Comparison of ENCODE assay signal across 9 mouse cellular contexts in genomic region chr8:111056158-111056663, GRCm38 (mm10). TPM values are rescaled to one million over a fixed set of nuclear protein-coding genes. Genes with fewer than 3 reads are reported as not detected.
A peak's percentile ranks its signal among the peaks of the same experiment; 100 is the strongest.
DNase-seq lines count a peak whose midpoint lies in the region; ATAC-seq and TF ChIP-seq lines count a peak whose summit lies in the region.
"Had no signal": no experiment of that assay in that cellular context is flagged by ENCODE, and none has a peak within 500 bp of the region (broad histone marks: within the 10 kb centered on the region; RNA-seq: fewer than 3 reads in every experiment).

Gene Exosc6 (plus strand): TSS chr8:111056339.

- H3K4me1 ChIP-seq in brown adipose tissue, adult 24 weeks (ENCODE audit: control insufficient read depth, insufficient read depth, insufficient read length, low read length) = 0 out of 2 replicates have a peak, but pooled peaks cover 3% of the 10 kb centered on the region
- peaks cover 24% of the 10 kb centered on the region for H3K4me1 ChIP-seq in heart, embryonic 15.5 days (replicated peaks)
- peaks cover 17 to 24% of the 10 kb centered on the region in 2 experiments for H3K4me1 ChIP-seq in liver, embryonic 14.5 days (replicated peaks; ENCODE audit: control insufficient read depth in 2 of 2, insufficient read depth in 2 of 2, low read length in 1 of 2)
- H3K4me1 ChIP-seq in neural tube, embryonic 11.5 days (ENCODE audit: control insufficient read depth, insufficient read depth, low read length) = peaks cover 12% of the 10 kb centered on the region
- H3K4me1 ChIP-seq in stomach, postnatal 0 days (replicated peaks; ENCODE audit: control insufficient read depth, insufficient read depth) = peaks cover 4% of the 10 kb centered on the region; the same call in 1 of the 2 replicates

- H3K9me3 ChIP-seq in heart, embryonic 15.5 days (replicated peaks) = no peaks in the 10 kb centered on the region
- H3K9me3 ChIP-seq in liver, embryonic 14.5 days (ENCODE audit: control insufficient read depth, low read length) = no peaks in the 10 kb centered on the region
- H3K9me3 ChIP-seq in neural tube, embryonic 11.5 days (ENCODE audit: control insufficient read depth, low read length) = no peaks in the 10 kb centered on the region
- H3K9me3 ChIP-seq in stomach, postnatal 0 days (ENCODE audit: control insufficient read depth, low read length) = no peaks in the 10 kb centered on the region

- no peak for TF ChIP-seq EP300 in liver, embryonic 14.5 days (IDR thresholded peaks at IDR 0.05; ENCODE audit: low read depth)
- no peak for TF ChIP-seq EP300 in stomach, postnatal 0 days (optimal IDR thresholded peaks at IDR 0.05)

- DNase-seq in CD4-positive, CD25-positive, alpha-beta regulatory T cell, adult 2 months (ENCODE audit: low read depth, low spot score) = peak; percentile 97
- peak; percentile 74 for DNase-seq in fibroblast of lung, adult 2 months (ENCODE audit: low read depth)
- peak; percentile 91 to 96 for DNase-seq in kidney, postnatal 25 days
- peak; percentile 88 to 90 (median 90) for DNase-seq in liver, embryonic 14.5 days (ENCODE audit: low read depth in 3 of 3, low spot score in 3 of 3)
- peak; percentile 96 for DNase-seq in neural tube, embryonic 11.5 days (ENCODE audit: low spot score)
- DNase-seq in stomach, postnatal 0 days (ENCODE audit: low spot score) = peak; percentile 94

- H3K9ac ChIP-seq in heart, embryonic 15.5 days = peak within 1 kb of the TSS; percentile 74
- H3K9ac ChIP-seq in liver, embryonic 14.5 days (replicated peaks) = peak within 1 kb of the TSS; percentile 91
- peak within 1 kb of the TSS; percentile 89 for H3K9ac ChIP-seq in neural tube, embryonic 11.5 days (ENCODE audit: low read length)
- H3K9ac ChIP-seq in stomach, postnatal 0 days (ENCODE audit: low read length) = peak within 1 kb of the TSS; percentile 79

- TF ChIP-seq CTCF in liver, embryonic 14.5 days (IDR thresholded peaks at IDR 0.05; ENCODE audit: low read depth) = peak; percentile 98
- peak; percentile 98 for TF ChIP-seq CTCF in stomach, postnatal 0 days (IDR thresholded peaks at IDR 0.05; ENCODE audit: low read depth)

- WGBS in heart, embryonic 15.5 days = under 1% methylated on average over 68 of the region's 68 CpGs
- under 1% methylated on average over 68 of the region's 68 CpGs for WGBS in liver, embryonic 14.5 days (ENCODE audit: insufficient replicate concordance)
- under 1% methylated on average over 59 of the region's 68 CpGs for WGBS in neural tube, embryonic 11.5 days
- WGBS in stomach, postnatal 0 days = under 1% methylated on average over 59 of the region's 68 CpGs

- H3K27me3 ChIP-seq in heart, embryonic 15.5 days = no peaks in the 10 kb centered on the region
- no peaks in the 10 kb centered on the region for H3K27me3 ChIP-seq in liver, embryonic 14.5 days (ENCODE audit: control insufficient read depth, insufficient read depth, low read length)
- H3K27me3 ChIP-seq in neural tube, embryonic 11.5 days (ENCODE audit: control insufficient read depth, insufficient read depth, low read length) = no peaks in the 10 kb centered on the region
- H3K27me3 ChIP-seq in stomach, postnatal 0 days (ENCODE audit: control insufficient read depth, insufficient read depth, low read length) = no peaks in the 10 kb centered on the region

- H3K4me3 ChIP-seq in brown adipose tissue, adult 24 weeks (ENCODE audit: insufficient read depth, low read depth, low read length) = peak within 1 kb of the TSS; percentile 96
- H3K4me3 ChIP-seq in heart, embryonic 15.5 days = peak within 1 kb of the TSS; percentile 92
- H3K4me3 ChIP-seq in liver, embryonic 14.5 days (ENCODE audit: insufficient read depth in 1 of 2, low read depth in 2 of 2, low read length in 2 of 2) = peak within 1 kb of the TSS; percentile 78 to 98
- peak within 1 kb of the TSS; percentile 96 for H3K4me3 ChIP-seq in neural tube, embryonic 11.5 days (ENCODE audit: low read depth, low read length)
- peak within 1 kb of the TSS; percentile 93 for H3K4me3 ChIP-seq in stomach, postnatal 0 days (ENCODE audit: low read depth, low read length)

- peak; percentile 88 for ATAC-seq in heart, embryonic 15.5 days (replicated peaks; ENCODE audit: insufficient number of reproducible peaks, insufficient read depth, low FRiP score, low read depth)
- peak; percentile 92 for ATAC-seq in liver, embryonic 14.5 days (ENCODE audit: insufficient read depth)
- ATAC-seq in neural tube, embryonic 11.5 days (ENCODE audit: insufficient read depth, low FRiP score, low TSS enrichment) = peak; percentile 87
- ATAC-seq in stomach, postnatal 0 days (ENCODE audit: low FRiP score, low TSS enrichment) = peak; percentile 96

- H3K36me3 ChIP-seq in heart, embryonic 15.5 days = peaks cover 41% of the 10 kb centered on the region
- H3K36me3 ChIP-seq in liver, embryonic 14.5 days (replicated peaks; ENCODE audit: control insufficient read depth, insufficient read depth, low read depth) = peaks cover 50% of the 10 kb centered on the region
- peaks cover 36% of the 10 kb centered on the region for H3K36me3 ChIP-seq in neural tube, embryonic 11.5 days (ENCODE audit: control insufficient read depth, insufficient read depth, low read length)
- H3K36me3 ChIP-seq in stomach, postnatal 0 days (ENCODE audit: control insufficient read depth, insufficient read depth, low read length) = peaks cover 33% of the 10 kb centered on the region

- peak within 1 kb of the TSS; percentile 64; the same call in 1 of the 2 replicates for H3K27ac ChIP-seq in brown adipose tissue, adult 24 weeks (replicated peaks; ENCODE audit: low read depth, low read length)
- peak within 1 kb of the TSS; percentile 87 for H3K27ac ChIP-seq in heart, embryonic 15.5 days
- H3K27ac ChIP-seq in liver, embryonic 14.5 days = peak within 1 kb of the TSS; percentile 59
- H3K27ac ChIP-seq in neural tube, embryonic 11.5 days (ENCODE audit: low read depth, low read length) = peak within 1 kb of the TSS; percentile 62; the same call in 1 of the 2 replicates
- H3K27ac ChIP-seq in stomach, postnatal 0 days (replicated peaks) = peak within 1 kb of the TSS; percentile 71

- H3K4me2 ChIP-seq in heart, embryonic 15.5 days = peak within 1 kb of the TSS; percentile 90
- peak within 1 kb of the TSS; percentile 100 for H3K4me2 ChIP-seq in liver, embryonic 14.5 days (ENCODE audit: low read depth)
- H3K4me2 ChIP-seq in neural tube, embryonic 11.5 days (ENCODE audit: low read depth) = peak within 1 kb of the TSS; percentile 99
- H3K4me2 ChIP-seq in stomach, postnatal 0 days (replicated peaks; ENCODE audit: low read depth) = peak within 1 kb of the TSS; percentile 99

RNA-seq across cellular contexts. Expression of gene Exosc6, which starts in this region (rescaled TPM):
- polyA plus RNA-seq in brown adipose tissue, adult 24 weeks (2012; ENCODE audit: insufficient read depth, insufficient read length, missing spikeins) = not detected in 2 replicates
- polyA plus RNA-seq in heart, embryonic 15.5 days (2015; fragmentation: Nextera tagmentation; extraction: Ambion mirVana) = 4.1 and 11.9 TPM in 2 replicates
- 8.1 and 9.9 TPM in 2 replicates for polyA plus RNA-seq in liver, embryonic 14.5 days (2012; rRNA removed)
- polyA plus RNA-seq in liver, embryonic 14.5 days (2014; fragmentation: Nextera tagmentation; extraction: Ambion mirVana) = 7.2 and 7.8 TPM in 2 replicates
- polyA plus RNA-seq in neural tube, embryonic 11.5 days (2014; fragmentation: Nextera tagmentation; extraction: Ambion mirVana) = 11.4 and 16.4 TPM in 2 replicates
- polyA plus RNA-seq in stomach, postnatal 0 days (2015; fragmentation: Nextera tagmentation; extraction: Ambion mirVana) = 8.6 and 10.0 TPM in 2 replicates
- polyA plus RNA-seq: gonadal fat pad, adult 2 months had no signal

Comparison
In these comparisons a context has a peak if more than half of its experiments do, and no peak if none do; other contexts are left out.
1. Peak in every context shown above with its lines: DNase-seq, ATAC-seq, H3K4me3 ChIP-seq and H3K27ac ChIP-seq.